Mouse (Mus musculus) heart, embryonic 13.5 days (tissue): ENCODE data around the gene Tbc1d9. TPM values are rescaled to one million over a fixed set of nuclear protein-coding genes. Genes with fewer than 3 reads are reported as not detected.

Experiments used
- polyA plus RNA-seq: library from polyadenylated mRNA; unstranded; fragments of >200 nt; fragmentation: Nextera tagmentation; extraction: Ambion mirVana; gene quantifications from 2 replicates; pipeline ENCODE4 v1.2.1, GENCODE M21; 2015

Gene Tbc1d9
- polyA plus RNA-seq, 1 experiment from 2014 or later = 0.79 TPM

Other genes starting within 250 kb of the Tbc1d9 start
- 0.64 and 0.80 TPM in 2 replicates for gene Gm10645, start 818 bp downstream of the Tbc1d9 start, polyA plus RNA-seq
- not detected in 2 replicates for gene Ucp1, start 125.0 kb downstream of the Tbc1d9 start, polyA plus RNA-seq
- 8.6 and 8.9 TPM in 2 replicates for gene Elmod2, start 167.1 kb downstream of the Tbc1d9 start, polyA plus RNA-seq
- gene Mgat4d, start 183.1 kb downstream of the Tbc1d9 start, polyA plus RNA-seq = not detected in 2 replicates
- 0.06 and 0.09 TPM in 2 replicates for gene Clgn, start 224.5 kb downstream of the Tbc1d9 start, polyA plus RNA-seq